Mouse (Mus musculus) MEL-GATA-1-ER (cell line): ENCODE data around the gene Hrasls.

Source experiments
- DNase-seq: peaks from one replicate; pipeline ENCODE4 v3.0.0-alpha.2; 2012; ENCODE audit warnings: low read depth; ENCODE audit errors: extremely low read depth

Hrasls gene

DNA sequence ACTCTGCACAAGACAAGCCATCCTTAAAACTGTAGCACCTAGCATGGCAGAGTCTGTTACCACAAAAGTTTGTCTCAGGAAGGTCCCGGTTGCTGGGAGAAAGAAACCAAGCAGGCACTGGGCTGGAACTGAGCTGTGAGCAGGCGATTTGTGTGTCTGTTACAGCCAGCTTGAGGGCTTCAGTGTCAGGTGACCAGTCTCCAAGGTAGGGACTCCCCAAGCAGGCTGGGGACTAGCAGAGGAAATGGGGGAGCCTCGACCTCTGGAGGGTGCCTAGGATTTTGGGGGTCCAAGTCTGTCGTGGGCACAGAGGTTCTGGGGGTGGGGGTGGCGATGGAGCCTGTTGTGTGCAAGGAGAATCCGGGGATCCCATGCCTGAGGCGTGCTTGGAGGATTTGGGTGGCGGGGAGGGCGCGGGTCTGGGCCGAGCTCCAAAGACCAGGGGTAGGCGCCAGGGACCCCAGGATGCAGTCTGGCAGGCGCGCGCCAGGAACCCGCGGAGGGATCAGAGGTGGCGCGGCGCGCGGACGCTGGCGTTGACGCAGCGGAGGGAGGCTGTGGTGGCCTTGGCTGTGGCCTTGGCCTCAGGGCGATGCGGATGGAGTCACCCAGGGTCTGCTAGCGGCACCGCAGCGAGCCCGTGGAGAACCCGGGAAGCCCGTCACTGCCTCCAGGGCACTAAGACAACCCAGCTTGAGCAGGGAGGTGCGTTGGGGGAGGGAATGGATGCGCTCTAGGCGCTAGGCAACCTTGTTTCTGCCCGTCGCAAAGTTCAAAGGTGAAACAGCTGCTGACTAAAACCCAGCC is at the start of gene Hrasls:
TSS of gene Hrasls (plus strand) at position 91 of the 807 bp plus-strand sequence.
- DNase-seq: no peak

DNA sequence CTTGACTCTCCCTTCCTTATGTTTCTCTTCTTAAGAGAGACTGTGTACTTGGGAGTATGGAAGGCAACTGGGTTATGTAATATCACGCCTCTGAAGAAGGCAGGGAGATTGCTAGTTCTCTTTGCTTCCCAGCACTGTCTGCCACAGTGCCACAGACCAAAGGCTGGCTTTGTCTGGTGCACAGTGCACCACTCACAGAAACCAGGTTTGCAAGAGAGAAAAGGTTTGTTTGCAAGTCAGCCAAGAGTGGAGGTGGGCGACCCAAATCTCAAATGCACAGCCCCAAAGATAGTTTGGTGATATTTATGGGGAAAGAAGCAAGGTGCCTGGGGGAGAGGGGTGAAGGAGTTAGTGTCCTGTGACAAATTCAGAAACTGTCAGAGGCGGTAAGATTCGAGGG is 47.2 kb upstream of the Hrasls start:
- DNase-seq: no peak

DNA sequence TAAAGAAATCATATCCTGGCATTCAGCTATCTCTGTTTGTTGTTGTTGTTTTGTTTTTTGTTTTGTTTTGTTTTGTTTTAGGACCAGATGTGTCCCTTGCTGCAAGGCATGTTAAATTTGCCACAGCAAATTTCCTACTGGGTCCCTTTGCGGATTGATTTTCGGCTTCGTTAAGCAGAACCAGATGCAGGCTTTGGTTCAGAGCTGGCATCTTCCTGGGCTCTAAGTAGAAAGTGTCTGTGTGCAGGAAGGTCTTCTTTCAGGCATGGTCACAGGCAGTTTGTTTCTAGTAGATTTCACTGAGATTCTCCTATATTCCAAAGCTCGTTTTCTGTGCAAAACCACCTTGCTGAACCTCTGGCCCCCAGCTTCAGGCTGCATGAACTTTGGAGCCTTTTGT is 42.4 kb upstream of the Hrasls start:
- no peak for DNase-seq

DNA sequence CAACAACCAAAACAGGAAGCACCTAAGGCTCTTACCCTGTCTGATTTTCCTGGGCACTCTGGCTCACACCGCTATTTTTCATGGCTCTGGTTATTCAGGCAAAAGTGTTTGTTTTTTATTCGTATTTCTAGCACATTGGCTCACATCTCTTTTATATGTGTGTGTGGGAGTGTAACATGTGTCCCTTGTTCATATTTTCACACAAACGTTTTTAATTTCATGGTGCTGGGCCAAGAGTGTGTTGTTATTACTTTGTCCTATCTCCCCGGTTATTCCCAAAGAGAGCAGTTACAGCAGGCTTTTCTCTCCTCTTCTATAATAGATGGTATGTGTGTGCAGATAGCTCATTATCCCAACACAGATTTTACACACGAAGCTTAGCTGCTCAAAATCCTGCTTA is 37.8 kb upstream of the Hrasls start:
- no peak for DNase-seq

DNA sequence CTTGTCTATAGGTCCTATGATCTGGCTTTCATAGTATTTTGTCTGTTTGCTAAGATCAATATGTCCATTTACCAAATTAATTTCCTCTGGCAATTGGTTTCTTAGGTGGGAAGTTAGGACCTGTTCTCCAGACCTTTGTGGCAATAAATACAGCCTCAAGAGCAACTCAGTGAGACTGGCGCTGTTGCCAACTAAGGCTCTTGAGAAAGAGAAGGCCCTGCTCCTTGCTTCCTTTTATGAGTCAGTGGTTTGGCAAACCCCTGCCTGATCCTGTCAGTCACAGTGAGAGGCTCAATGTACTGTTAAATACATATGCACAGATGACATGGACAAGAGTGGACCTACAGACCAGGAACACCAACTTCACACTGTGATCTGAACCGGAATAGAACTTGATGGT is 36.3 kb upstream of the Hrasls start:
- no peak for DNase-seq

DNA sequence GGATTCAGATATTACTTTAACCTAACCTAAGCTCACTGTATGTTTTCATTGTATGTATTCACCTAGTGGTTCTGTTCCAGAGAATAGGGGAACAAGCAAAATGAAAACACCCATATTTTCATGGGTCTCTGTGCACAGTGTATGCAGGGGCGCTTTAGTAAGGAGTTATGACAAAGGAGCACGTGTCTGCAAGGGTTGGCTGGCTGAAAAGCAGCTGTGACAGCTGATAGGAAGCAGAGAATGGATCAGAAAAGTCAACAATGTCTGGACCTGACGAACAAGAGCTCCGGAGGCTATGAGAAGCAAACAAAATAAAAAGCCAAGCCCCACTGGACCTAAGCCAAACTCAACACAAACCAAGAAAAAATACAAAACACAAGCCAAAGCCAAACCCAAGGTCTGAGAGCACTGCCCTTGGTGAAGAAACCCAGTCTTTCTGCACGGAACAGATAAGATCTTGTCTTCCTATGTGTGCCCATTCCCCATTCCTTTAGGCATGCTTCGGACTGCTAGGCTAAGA is 34.6 kb upstream of the Hrasls start:
- no peak for DNase-seq

DNA sequence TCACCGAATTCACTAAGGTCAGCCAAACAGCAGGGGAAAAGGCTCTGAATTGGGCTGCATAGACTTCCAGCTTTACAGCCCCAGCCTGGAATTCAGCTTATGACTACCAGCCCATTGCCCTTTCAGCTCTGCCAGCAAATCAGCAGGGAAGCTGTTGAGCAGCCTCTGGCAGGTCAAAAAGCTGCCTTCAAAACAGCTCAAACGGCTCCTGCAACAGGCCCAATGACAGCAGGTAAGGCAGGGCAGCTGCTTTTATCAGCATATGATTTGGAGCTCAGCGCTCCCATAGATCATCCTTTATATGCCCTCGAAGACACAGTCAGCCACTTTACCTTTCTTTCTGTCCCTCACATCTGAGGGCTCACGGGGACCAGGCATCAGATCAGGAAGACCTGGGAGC is 16.6 kb upstream of the Hrasls start:
- no peak for DNase-seq

DNA sequence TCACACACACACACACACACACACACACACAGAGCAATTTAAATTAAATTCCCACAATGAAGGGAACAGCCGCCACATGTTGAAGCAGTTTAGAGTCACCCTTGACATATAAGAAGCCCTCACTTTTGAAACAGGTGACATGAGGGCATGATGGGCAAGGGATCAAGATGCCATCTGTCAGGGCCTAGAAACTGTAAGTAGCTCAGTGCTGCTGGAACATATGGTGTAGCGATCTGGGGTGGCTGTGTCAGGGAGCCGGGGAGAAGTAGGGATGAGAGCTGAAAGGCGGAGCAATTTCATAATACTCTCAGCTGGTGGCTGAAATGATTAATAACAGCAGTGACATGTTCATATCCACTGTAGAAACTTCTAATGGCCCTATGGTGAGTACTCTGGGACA is 15.5 kb upstream of the Hrasls start:
- DNase-seq: no peak

DNA sequence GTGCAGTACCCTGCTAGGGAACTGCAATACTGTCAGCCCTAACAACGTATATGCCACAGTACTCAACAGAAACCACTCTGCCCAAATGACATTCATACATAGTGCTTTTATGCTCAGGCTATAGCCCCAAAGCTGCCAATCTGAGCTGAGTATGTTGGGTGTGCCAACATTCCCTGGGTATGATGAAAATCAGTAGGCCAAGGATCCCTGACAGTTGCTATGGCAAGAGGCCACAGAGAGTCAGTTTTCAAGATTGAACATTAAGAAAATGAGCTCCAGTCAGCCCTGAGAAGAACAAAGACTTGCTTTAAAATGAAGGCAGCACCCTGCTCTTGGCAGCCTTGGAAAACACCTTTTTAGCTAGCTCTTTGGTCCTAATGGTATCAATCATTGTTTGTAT is 14.3 kb upstream of the Hrasls start:
- DNase-seq: no peak

DNA sequence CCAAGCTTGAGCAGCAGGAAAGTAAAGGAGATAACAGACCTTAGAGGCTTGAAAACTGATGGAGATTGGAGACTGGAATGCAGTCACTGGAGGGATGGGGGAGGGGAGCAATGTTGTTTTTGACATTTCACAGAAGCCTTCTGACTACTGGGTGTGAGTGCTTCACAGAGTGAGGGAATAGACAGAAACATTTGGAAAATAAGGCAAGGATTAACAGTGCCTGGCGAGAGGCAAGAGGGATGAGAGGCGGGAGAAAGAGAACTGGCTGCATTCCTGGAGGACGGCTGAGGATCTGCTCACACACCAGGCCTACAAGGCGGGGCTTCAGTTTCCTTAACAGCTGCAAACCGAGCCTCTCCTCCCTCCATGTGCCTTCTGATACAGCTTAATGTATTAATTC is 11.0 kb upstream of the Hrasls start:
- no peak for DNase-seq

DNA sequence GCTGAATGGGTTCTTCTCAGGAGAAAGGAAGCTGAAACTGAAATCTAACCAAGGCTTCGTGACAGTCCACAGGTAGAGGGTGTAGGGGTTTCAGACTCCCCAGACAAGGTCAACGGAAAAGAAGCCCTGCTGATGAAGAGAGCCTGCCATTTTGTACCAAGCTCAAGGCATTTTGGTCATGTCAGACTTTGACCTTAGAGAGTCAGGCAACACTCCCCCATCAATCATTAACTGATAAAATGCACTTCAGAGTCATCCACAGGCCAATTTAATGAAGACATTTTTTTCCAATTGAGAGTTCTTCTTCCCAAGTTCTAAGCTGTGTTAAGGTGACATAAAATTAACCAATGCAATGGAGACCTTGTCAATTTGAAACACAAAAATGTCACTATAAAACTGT is 8.3 kb upstream of the Hrasls start:
- no peak for DNase-seq

DNA sequence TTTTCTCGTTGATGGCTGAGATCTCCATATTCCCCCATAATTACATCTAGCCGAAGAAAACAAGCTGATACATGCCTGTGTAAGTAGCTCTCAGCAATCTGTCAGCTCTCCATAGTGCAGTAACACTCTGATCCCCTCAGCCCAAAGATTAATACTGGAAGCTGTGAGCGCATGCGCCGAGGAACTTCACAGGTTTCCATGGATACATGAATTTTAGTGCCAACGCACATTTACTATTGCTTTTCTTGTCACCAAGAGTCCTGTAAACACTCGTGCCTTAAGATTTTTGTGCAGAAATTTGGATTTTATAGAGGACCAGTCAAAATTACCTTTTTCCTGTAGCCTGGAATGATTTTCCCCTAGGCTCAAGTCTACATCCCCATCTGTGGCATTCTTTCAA is 4.6 kb upstream of the Hrasls start:
- DNase-seq: no peak

DNA sequence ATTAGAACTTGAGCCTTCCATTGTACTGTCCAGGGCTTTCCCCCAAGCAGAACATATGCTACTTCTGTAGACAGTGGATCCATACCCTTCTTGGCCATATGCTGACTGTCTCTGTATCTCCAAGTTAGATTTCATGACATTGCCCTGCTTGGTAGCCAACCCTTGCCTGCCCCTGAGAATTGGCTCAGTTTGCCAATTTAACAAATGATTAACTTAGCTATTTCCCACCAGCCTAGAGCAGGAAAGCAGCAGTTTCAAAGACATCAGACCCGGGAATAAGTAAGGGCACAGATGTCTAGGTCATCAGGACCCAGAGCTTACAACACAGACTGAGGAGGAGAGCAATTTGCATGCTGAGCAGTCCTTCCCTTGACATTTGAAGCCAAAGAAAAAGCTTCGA is 3.9 kb upstream of the Hrasls start:
- no peak for DNase-seq

DNA sequence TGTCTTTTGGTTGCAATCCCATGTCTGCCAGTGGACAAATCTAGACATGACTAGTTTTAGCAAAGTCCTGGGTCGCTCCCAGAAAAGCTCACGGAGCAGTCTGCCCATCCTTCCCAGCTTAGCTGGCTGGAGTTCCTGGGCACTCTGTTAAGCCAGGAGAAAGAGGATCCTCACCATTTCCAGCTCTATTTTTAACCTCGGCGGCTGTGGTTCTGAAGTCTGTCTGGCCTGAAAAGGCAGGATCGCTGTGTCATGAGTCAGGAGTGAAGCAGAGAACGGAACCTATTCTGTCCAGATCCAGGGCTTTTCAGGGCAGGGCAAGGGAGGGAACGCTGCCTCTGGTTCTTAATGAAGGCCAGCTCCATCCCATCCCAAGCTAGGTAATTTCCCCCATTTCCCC is 654 bp upstream of the Hrasls start:
- DNase-seq: no peak

DNA sequence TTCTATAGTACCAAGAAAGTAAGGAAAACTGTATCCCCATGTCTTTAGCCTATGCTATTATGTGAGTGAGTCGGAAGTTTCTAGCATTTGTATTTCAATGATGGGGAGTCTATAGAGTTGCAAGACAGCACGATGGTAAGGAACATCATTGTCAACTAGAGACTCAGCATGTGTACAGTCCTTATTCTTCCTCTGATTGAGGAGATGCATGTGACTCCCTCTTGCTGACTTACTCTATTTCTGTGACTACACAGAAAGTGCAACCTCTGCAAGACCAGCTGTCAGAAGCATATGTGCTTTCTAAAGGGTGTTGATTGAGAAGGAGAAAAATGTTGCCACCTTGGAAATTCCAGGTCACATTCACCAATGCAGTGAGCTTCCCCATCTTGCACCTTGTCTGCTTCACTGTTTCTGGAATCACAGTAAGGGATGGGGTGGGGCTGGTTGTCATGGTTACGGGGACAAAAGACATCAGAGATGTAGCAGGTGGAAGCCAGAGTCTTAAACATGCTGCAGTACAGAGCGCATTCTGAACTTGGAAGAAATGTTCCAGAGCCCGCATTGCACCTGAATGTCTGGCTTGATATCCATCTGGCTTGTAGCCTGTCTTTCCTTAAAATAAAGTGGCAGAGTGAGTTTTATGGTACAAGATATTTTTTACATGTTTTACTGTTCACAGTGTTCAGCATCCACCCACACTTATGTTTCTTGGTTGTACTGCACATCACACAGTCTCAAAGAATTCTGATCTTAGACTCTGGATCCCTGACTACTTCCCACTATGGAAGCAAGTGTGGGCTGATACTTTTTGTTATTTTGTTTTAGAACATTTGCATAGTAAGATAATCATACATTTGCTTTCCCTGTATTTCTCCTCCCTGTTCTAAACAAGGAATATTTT is 7.2 kb downstream of the Hrasls start:
- no peak for DNase-seq

DNA sequence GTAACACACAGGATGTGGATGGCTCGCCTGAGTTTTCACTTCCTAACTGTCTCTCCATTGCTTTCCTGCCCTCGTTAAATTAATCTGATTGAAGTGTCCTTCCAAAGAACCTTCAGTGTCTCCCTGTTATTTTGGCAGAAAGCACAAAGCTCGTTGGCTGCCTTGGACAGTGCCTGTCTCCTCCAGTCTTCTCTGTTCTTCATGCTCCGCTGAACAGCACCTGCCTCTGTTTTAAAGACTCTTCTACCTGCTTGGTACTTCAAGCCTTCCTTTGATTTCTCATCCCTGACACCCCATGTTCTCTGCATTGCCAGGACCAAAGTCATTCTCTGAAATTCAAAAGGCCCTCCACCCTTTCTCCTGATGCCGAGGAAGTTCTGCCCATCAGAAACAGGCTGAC is 26.5 kb downstream of the Hrasls start:
- no peak for DNase-seq

DNA sequence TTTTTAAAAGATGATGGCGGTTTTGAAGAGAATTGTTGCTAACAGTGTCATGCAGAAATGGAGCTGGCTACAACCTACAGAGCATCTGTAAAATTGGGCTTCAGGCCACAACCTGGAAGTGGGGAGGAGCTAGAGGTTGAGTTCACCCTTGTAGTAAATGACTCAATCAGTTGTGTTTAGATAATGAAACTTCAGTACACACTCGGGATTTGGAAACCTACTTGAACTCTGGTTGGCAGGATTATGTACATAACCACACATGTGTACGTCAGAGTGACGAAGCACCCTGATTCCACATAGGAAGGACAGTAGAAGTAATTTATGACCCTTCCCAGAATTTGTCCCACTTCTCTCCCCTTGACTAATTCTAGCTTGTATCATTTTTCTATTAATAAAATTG is 44.8 kb downstream of the Hrasls start:
- no peak for DNase-seq
